Comparison of ENCODE assay signal across 25 mouse cellular contexts in genomic region chr16:56066113-56066512, GRCm38 (mm10).
"Had no signal": no experiment of that assay in that cellular context is flagged by ENCODE, and none has a peak within 500 bp of the region (broad histone marks: within the 10 kb centered on the region; RNA-seq: fewer than 3 reads in every experiment).

No protein-coding gene starts in this region.

- H3K27me3 ChIP-seq: hindbrain, embryonic 13.5 days; hindbrain, embryonic 15.5 days; kidney, embryonic 15.5 days; limb, embryonic 12.5 days; limb, embryonic 15.5 days; liver, embryonic 13.5 days had no signal

- ATAC-seq: hindbrain, postnatal 0 days; intestine, embryonic 16.5 days had no signal

- H3K36me3 ChIP-seq: heart, embryonic 10.5 days; heart, embryonic 13.5 days; heart, embryonic 15.5 days; hindbrain, embryonic 13.5 days; hindbrain, embryonic 15.5 days; kidney, embryonic 15.5 days; limb, embryonic 12.5 days; limb, embryonic 15.5 days; liver, embryonic 13.5 days had no signal

- DNase-seq: gastrocnemius, postnatal 14 days; gastrocnemius, postnatal 36 days; heart, adult 18-20 months; heart, postnatal 14 days; heart, postnatal 36 days; kidney, adult 11 months; kidney, adult 2 months; kidney, adult 9 months; kidney, postnatal 14 days; kidney, postnatal 36 days; layer of hippocampus, adult 9-11 months; layer of hippocampus, postnatal 36 days; left cerebral cortex, postnatal 4 days; liver, embryonic 13.5 days had no signal

- H3K27ac ChIP-seq: heart, embryonic 10.5 days; heart, embryonic 13.5 days; heart, embryonic 15.5 days; hindbrain, embryonic 13.5 days; hindbrain, embryonic 15.5 days; hindbrain, postnatal 0 days; kidney, embryonic 15.5 days; kidney, postnatal 0 days; limb, embryonic 12.5 days; limb, embryonic 15.5 days; liver, embryonic 13.5 days had no signal

- H3K9me3 ChIP-seq: heart, embryonic 10.5 days; heart, embryonic 13.5 days; heart, embryonic 15.5 days; hindbrain, embryonic 13.5 days; hindbrain, embryonic 15.5 days; kidney, embryonic 15.5 days; limb, embryonic 12.5 days; limb, embryonic 15.5 days; liver, embryonic 13.5 days had no signal

- H3K4me2 ChIP-seq: heart, embryonic 13.5 days; heart, embryonic 15.5 days; hindbrain, embryonic 13.5 days; hindbrain, embryonic 15.5 days; kidney, embryonic 15.5 days; limb, embryonic 12.5 days; limb, embryonic 15.5 days; liver, embryonic 13.5 days had no signal

- H3K4me1 ChIP-seq: heart, embryonic 10.5 days; heart, embryonic 15.5 days; hindbrain, embryonic 13.5 days; hindbrain, embryonic 15.5 days; kidney, embryonic 15.5 days; limb, embryonic 12.5 days had no signal

- H3K4me3 ChIP-seq: heart, embryonic 10.5 days; heart, embryonic 13.5 days; heart, embryonic 15.5 days; hindbrain, embryonic 13.5 days; hindbrain, embryonic 15.5 days; kidney, embryonic 15.5 days; limb, embryonic 12.5 days; limb, embryonic 15.5 days; liver, embryonic 13.5 days had no signal

- H3K9ac ChIP-seq: heart, embryonic 13.5 days; heart, embryonic 15.5 days; hindbrain, embryonic 13.5 days; hindbrain, embryonic 15.5 days; kidney, embryonic 15.5 days; limb, embryonic 12.5 days; limb, embryonic 15.5 days; liver, embryonic 13.5 days had no signal
